Mouse (Mus musculus) testis, adult 2 months (tissue): ENCODE measurements around the gene Amz2. TPM values are rescaled to one million over a fixed set of nuclear protein-coding genes. Genes with fewer than 3 reads are reported as not detected.
A peak's percentile ranks its signal among the peaks of the same experiment; 100 is the strongest.

ENCODE experiments used
- H3K27ac ChIP-seq: fragments of 200-500 bp; 2 replicates; pipeline ENCODE4 v1.5.1; 2012; ENCODE audit warnings: low read depth, low read length; ENCODE audit not compliant: control insufficient read depth, insufficient read depth
- H3K27me3 ChIP-seq: fragments of 200-500 bp; 2 replicates; pipeline ENCODE4 v1.6.1; 2012; ENCODE audit warnings: mild to moderate bottlenecking, low read length, moderate library complexity; ENCODE audit not compliant: control insufficient read depth, insufficient read depth
- H3K36me3 ChIP-seq: fragments of 200-500 bp; 2 replicates; pipeline ENCODE4 v1.6.1; 2012; ENCODE audit warnings: mild to moderate bottlenecking, low read length; ENCODE audit not compliant: control insufficient read depth, insufficient read depth
- H3K4me1 ChIP-seq: fragments of 200-500 bp; 2 replicates; pipeline ENCODE4 v1.6.1; 2012; ENCODE audit warnings: low read length; ENCODE audit not compliant: control insufficient read depth, insufficient read depth
- H3K4me3 ChIP-seq: fragments of 200-500 bp; 2 replicates; pipeline ENCODE4 v1.5.1; 2012; ENCODE audit warnings: low read depth, mild to moderate bottlenecking, low read length, moderate library complexity, mixed read lengths; ENCODE audit not compliant: control insufficient read depth
- CTCF ChIP-seq: fragments of 200-500 bp; IDR thresholded peaks from 2 replicates; pipeline ENCODE4 v1.5.1; 2012; ENCODE audit warnings: low read depth, mild to moderate bottlenecking, inconsistent platforms, low read length, moderate library complexity; ENCODE audit not compliant: control insufficient read depth, insufficient read depth, insufficient replicate concordance
- POLR2A ChIP-seq: fragments of 200-500 bp; IDR thresholded peaks from 2 replicates; pipeline ENCODE4 v1.6.1; 2012; ENCODE audit warnings: low read depth, mild to moderate bottlenecking, inconsistent platforms, low read length, moderate library complexity; ENCODE audit not compliant: control insufficient read depth
- polyA plus RNA-seq: library from polyadenylated mRNA; depleted of rRNA; stranded (reverse); fragments of >200 nt; gene quantifications from 2 replicates; pipeline ENCODE4 v1.2.3, GENCODE M21; 2012

Amz2 gene
- polyA plus RNA-seq, 1 experiment: 458 TPM

GRCm38 (mm10) chr11:109472171-109472691 is 46.5 kb downstream of the Amz2 start:
- peak overlapping the region; percentile 72 for H3K4me3 ChIP-seq
- no peak for TF ChIP-seq CTCF
- no peak for TF ChIP-seq POLR2A
- no peak overlapping the region; the same call in 1 of the 2 replicates for H3K27ac ChIP-seq
- H3K27me3 ChIP-seq: no peaks in the 10 kb centered on the region
- H3K4me1 ChIP-seq: peaks cover 10% of the 10 kb centered on the region
- no peaks in the 10 kb centered on the region for H3K36me3 ChIP-seq

DNA sequence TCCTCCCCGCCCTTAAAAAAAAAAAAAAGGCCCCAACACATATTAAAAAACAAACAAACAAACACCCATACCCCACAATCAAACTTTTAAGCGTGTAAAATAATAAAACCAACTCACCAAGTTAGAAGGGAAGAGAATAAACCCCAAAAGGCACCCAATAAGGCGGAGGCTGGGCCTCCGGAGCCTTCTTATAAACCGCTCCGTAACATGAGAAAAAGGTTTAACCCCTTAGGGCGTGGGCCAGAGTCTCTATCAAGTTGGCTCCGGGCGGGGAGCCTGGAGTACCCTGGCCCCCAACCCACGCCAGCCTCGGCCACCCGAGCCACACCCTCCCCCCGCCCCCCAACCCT is 47.0 kb downstream of the Amz2 start:
- TF ChIP-seq CTCF: no peak
- no peak for TF ChIP-seq POLR2A
- Histone ChIP-seq H3K27ac (no peak overlapping the region; the same call in 1 of the 2 replicates), H3K27me3 (no peaks in the 10 kb centered on the region), H3K4me3 (peak overlapping the region; percentile 48), H3K4me1 (peaks cover 10% of the 10 kb centered on the region), H3K36me3 (no peaks in the 10 kb centered on the region)

GRCm38 (mm10) chr11:109473171-109474085 is 47.7 kb downstream of the Amz2 start, which contains the start of the genes Arsg and Slc16a6:
TSS of gene Arsg (plus strand) at chr11:109473374.
TSS of gene Slc16a6 (minus strand) at chr11:109473598.
- no peaks in the 10 kb centered on the region for H3K27me3 ChIP-seq
- no peaks in the 10 kb centered on the region for H3K36me3 ChIP-seq
- H3K4me3 ChIP-seq: peak within 1 kb of the TSS; percentile 91
- peak; percentile 40 for TF ChIP-seq POLR2A
- no peak for TF ChIP-seq CTCF
- H3K27ac ChIP-seq: peak within 1 kb of the TSS; percentile 80
- peaks cover 10% of the 10 kb centered on the region for H3K4me1 ChIP-seq

- Histone ChIP-seq H3K4me3 (peak overlapping the region; percentile 91), H3K36me3 (no peaks in the 10 kb centered on the region), H3K27me3 (no peaks in the 10 kb centered on the region), H3K4me1 (peaks cover 10% of the 10 kb centered on the region), H3K27ac (no peak overlapping the region)
- TF ChIP-seq CTCF (no peak), POLR2A (no peak)
These were observed 48.5 kb downstream of the Amz2 start for GRCm38 (mm10) chr11:109474086-109474742.

- TF ChIP-seq CTCF (no peak), POLR2A (no peak)
- Histone ChIP-seq H3K4me1 (peaks cover 10% of the 10 kb centered on the region), H3K36me3 (no peaks in the 10 kb centered on the region), H3K27me3 (no peaks in the 10 kb centered on the region), H3K4me3 (no peak overlapping the region), H3K27ac (no peak overlapping the region)
These were observed 49.1 kb downstream of the Amz2 start for GRCm38 (mm10) chr11:109474836-109475235.

DNA sequence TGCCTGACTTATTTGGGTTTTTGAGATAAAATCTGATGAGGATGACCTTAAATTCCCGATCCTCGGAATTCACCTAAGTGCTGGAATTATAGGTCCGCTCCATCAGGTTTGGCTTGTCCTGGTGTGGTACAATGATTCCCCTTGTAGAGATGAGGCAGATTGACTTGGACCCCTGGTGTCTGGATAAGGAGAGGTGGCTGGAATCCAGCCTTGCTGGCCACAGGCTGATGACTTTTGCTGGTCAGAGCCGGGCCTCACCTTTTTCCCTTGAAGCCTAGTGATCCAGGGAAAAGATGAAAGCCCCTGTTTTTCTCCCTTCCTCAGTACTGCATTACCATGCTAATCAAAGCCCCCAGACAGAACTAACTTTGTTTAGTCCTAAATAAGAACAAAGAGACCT is 50.0 kb downstream of the Amz2 start:
- Histone ChIP-seq H3K27ac (no peak overlapping the region), H3K4me3 (no peak overlapping the region), H3K4me1 (peaks cover 10% of the 10 kb centered on the region)

DNA sequence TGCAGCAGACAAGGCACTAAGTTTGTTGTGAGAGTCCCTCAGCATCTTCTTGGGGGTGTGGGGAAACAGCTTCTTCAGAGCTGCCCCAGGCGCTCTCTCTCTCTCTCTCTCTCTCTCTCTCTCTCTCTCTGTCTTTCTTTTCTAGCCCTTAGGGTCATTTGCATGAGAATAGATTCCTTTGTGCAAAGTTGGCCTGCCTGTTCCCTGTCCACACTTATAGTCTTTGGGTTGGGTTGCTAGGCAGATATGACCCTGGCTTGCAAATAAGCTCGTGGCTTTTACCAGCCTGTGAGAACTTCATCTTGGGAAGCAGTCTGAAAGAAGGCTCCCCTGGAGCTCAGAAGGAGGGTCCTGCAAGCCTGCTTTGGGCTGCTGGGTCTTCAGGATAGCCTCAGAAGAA is 50.5 kb downstream of the Amz2 start:
- Histone ChIP-seq H3K27me3 (no peaks in the 10 kb centered on the region), H3K36me3 (no peaks in the 10 kb centered on the region), H3K4me1 (peaks cover 10% of the 10 kb centered on the region), H3K27ac (no peak overlapping the region), H3K4me3 (no peak overlapping the region)
- TF ChIP-seq POLR2A (no peak), CTCF (no peak)

More for the DNA sequence above, 50.0 kb downstream of the Amz2 start:
- Histone ChIP-seq H3K27me3 (no peaks in the 10 kb centered on the region), H3K36me3 (no peaks in the 10 kb centered on the region)
- TF ChIP-seq POLR2A (no peak), CTCF (no peak)
